Mouse (Mus musculus): Measurements from ENCODE around the gene Armc8.

The Armc8 gene

DNA sequence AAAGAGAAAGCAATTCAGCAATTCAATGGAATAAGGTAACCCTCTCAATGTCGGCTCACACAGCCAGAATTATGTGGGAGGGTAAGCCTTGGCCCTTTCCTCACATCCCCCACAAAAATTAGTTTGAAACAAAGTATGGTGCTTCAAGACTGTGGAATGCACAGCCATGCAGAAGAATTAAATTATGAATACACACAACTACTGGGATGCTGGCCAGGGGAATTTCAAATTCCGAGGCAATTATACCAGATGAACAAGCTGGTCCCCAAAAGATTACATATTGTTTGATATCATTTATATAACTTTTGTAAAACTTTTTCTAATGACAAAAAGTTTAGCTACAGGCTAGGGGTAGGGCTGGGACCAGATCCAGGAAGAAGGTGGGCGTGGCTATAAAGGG is 121.4 kb downstream of the Armc8 start:
- DNase-seq (ENCODE audit: low read depth, low spot score): no peak

- DNase-seq (ENCODE audit: low read depth, low spot score): no peak
Observed at GRCm38 (mm10) chr9:99446259-99446658, 122.4 kb downstream of the Armc8 start.

DNA sequence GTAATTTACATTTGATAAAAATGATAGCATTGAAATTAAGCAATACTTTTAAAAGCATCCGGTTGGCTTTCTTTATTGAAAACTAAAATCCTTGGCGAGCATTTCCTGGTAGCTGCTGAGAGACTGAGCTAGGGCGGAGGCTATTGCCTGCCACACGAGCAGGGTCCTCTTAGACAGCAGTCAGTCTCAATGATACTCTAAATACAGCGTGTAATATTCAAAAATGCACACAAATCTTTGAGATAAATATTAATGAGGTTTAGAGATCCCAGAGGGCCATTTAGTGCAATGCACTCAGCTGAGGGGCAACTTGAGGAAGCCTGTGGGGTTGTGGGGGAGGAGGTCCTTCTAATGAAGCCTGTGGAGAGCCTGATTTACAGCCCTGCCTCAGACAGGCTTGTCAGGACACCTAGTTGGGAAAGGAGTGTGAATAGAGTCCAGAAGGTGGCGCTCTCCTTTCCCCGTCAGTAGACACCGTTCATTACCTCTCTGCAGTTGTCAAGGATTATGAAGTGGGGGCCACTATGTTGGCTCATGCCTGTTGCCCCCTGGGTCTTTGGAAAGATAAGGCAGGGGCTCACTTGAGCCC is 124.0 kb downstream of the Armc8 start:
- peak; percentile 7 for DNase-seq (ENCODE audit: low read depth, low spot score)

GRCm38 (mm10) chr9:99441647-99442433 is 126.9 kb downstream of the Armc8 start:
- DNase-seq (ENCODE audit: low read depth, low spot score): no peak

GRCm38 (mm10) chr9:99440941-99441340 is 127.8 kb downstream of the Armc8 start:
- no peak for DNase-seq (ENCODE audit: low read depth, low spot score)

- DNase-seq (ENCODE audit: low read depth, low spot score): no peak
Observed at GRCm38 (mm10) chr9:99439064-99439463, 129.6 kb downstream of the Armc8 start.

DNA sequence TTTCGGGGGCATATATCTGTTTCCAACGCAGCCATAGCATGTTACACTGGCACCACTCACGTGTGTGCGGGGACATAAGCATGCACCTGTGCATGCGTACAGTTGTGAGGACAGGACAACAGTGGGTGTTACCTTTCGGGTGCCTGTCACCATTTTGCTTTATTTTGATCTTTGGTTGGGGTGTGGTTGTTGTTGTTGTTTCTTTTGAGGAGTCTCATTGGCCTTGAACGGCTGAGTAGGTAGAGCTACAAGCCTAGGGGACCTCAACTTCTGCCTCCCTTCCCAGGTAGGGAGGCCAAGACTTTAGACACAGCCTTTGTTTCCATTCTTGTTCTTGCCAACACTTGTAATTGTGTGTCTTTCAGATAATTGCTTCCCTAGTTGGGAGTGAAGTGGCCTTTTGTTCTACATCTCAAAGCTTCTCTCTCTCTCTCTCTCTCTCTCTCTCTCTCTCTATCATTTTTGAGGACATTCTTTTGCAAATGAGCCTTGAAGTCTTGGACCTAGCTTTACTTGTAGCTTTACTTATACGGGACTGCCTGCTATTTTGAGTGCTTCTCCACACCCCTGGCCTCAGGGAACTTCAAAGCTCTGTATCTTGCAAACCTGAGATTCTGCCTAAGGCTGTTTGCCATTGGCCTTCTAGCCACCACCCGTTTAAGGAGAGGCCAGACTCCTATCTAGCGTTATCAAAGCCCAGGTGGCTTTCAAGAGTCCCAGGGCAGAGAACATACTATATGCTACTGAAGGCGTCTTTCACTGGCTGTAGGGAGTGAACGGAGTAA is 130.7 kb downstream of the Armc8 start:
- no peak for DNase-seq (ENCODE audit: low read depth, low spot score)

GRCm38 (mm10) chr9:99437031-99437764 is 131.5 kb downstream of the Armc8 start, which contains the start of gene Mras:
Gene Mras, minus strand, starts transcription at chr9:99437381.
- DNase-seq (ENCODE audit: low read depth, low spot score): no peak

DNA sequence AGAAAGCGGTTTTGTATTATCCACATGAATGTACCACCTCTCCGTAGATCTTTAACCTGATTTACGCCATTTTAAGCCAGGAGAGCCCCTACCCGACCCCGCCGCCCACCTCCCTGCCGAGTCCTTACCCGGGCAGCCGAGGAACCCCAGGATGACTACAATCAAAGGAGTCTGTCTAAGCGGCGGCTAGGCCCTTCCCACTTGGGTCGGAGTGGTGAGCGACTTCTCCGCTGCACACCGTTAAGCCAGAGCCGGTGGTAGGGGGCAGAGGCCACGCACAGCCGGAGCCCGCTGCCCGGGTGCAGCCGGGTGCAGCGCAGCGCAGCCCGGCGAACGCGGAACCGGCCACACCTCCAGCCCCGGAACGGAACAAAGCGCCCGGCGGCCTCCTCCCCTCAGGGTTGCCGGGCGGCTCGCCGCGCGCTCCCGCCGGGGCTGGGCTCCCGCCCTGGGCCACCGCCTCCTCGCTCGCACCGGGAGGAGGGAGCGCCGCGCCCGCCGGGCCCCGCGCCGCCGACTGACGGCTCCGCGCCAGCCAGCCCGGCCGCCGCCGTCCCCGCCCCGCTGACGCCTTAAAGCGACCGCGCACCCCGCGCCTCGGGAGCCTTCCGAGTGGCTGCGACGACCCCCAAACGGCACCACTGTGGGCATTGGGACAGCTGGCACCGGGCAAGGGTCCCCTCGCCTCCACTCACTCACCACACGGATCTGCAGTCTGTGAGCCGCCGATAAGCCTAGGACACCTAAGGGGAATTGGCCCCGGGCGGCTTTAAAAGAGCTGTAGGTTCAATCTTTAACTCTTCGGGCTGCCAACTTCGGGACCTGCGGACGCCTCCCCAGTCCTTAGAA is 132.3 kb downstream of the Armc8 start:
- DNase-seq (ENCODE audit: low read depth, low spot score): peak; percentile 22

- no peak for DNase-seq (ENCODE audit: low read depth, low spot score)
Observed at GRCm38 (mm10) chr9:99435619-99436181, 133.0 kb downstream of the Armc8 start.

GRCm38 (mm10) chr9:99434892-99435618 is 133.6 kb downstream of the Armc8 start:
- no peak for DNase-seq (ENCODE audit: low read depth, low spot score)

DNA sequence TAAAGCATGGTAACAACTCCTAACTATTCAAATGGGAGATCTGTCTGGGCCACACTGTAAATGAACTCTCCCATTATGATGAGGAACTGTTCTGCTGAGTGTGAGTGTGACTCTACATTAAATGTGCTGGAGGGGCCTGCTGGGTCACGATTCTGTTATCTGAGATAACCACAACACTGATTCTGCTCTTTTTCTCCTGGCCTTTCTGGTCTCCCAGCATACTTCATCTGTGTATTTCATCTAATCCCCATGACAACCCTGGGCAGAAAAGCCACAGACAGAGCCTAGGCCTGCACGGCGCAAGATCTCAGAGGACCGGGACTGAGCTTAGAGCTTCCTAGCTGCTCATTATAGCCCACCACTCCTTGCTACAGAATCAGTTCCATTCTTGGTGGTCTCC is 136.2 kb downstream of the Armc8 start:
- DNase-seq (ENCODE audit: low read depth, low spot score): no peak

DNA sequence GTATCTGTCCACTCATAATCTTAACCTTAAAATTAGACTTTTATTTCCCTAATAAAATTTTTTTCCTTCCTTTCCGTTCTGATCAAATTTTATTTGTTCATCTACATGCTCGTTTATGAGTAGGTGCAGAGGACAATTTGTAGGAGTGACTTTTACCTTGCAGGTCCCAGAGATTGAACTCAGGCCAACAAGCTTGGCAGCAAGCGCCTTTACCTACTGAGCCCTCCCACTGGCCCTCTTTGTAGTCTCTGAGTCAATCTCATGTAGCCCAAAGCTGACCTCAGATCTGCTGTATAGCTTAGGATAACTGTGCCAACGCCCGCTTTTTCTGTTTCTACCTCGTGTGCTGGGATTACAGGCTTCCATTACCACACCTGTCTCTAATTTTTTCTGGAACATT is 136.7 kb downstream of the Armc8 start:
- no peak for DNase-seq (ENCODE audit: low read depth, low spot score)

DNA sequence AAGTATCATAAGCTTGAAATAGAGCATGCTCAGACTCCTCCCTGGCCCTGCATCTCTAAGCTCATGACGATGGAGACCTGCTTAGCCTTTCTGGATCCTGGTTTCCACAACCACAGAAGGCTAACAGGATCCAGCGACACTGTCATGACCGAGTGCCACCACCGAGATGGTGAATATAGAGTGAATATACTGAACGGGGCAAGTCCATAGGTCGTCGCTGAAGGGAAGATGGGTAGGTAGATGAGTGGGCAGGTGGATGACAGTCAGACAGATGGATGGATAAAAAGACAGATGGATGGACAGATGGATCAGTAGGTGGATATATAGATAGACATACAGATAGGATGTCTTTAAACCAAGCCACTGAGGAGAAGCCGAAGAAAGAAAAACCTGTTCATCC is 137.4 kb downstream of the Armc8 start:
- DNase-seq (ENCODE audit: low read depth, low spot score): no peak

DNA sequence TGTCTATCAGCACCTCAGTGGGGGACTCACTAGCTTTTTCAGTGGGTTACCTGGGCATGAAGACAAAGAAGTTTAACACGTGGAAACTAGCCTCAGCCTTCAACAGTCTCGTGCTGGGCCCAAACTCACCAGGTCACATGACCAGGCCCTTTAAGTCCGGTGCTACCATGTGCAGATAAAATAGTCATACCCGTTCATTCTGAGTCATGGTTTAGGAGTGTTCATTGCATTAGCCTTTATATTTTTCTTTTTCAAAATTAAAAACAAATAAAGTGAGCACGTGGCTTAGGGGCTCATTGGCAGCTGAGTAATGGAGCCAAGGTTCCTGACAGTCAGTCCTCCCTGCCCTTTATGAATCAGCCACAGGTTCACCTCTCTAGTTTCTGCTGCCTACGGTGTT is 137.9 kb downstream of the Armc8 start:
- DNase-seq (ENCODE audit: low read depth, low spot score): no peak

- no peak for DNase-seq (ENCODE audit: low read depth, low spot score)
Observed at GRCm38 (mm10) chr9:99429845-99430244, 138.9 kb downstream of the Armc8 start.

DNA sequence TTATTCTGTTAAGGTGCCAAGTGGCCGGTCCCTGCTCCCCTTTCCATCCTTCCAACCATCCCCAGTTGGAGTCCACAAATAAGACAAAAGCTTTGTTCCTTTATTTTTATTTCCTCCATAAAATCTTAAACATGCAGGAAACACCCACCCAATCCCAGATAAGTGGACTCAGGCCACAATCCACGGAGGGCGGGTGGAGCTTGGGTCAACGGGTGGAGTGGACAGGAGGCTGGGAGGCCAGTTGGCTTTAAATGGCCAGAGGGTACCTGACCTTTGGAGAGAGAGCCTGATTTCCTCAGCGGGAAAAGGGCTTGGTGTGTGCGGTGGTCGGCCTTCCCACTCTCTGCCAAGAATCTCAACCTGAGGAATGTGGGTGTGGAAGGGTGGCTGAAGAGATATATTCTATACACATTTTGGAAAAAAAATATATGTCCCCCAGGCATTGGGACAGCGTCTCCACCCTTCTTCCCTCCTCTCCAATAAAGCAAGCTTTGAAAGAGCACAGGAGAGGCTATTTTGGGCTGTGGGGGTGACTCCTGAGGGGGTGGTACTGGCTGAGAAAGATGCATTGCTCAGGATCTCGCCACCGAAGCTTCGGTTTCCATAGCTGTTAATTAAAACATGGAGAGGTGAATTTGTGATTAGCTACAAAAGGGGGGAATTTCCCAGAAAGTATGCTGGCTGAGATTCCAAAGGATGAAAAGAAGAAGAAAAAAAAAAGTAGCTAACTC is 139.9 kb downstream of the Armc8 start:
- DNase-seq (ENCODE audit: low read depth, low spot score): no peak

All from CD4-positive helper T cell, adult 2 months (primary cell).